Mouse (Mus musculus): Measurements from ENCODE around the gene Mllt1.

DNA sequence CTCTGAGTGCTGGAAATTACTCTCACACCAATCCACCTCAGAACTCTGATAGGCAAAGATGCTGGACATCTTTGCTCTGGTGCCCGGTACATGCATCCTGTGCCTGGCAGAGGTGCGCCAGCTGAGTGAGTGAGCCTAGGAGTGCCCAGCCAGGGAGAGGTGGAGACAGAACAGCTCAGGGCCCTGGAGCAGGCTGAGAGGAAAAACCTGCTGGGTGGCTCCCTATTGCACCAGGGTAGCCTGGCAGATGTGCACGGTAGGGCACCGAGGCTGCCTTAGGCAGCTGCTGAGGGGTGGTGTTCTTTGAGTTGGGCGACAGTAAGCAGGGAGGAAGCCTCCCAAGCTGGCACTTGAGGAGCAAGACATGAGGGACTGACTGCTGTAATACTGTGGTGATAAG, 46.8 kb upstream of the Mllt1 start, which contains the start of gene Acer1:
- TF ChIP-seq EP300 (IDR thresholded peaks at IDR 0.05) (no peak), CTCF (IDR thresholded peaks at IDR 0.05) (no peak)

Measured in lung, postnatal 0 days (tissue).